Mouse (Mus musculus): ENCODE measurements around the gene Ndufa13. TPM values are rescaled to one million over a fixed set of nuclear protein-coding genes. Genes with fewer than 3 reads are reported as not detected.
"Not testable (repeated sequence)": the region's sequence is repeated elsewhere in the genome, so short reads cannot be mapped to it uniquely, and the experiment has no call there.

Ndufa13 gene
- polyA plus RNA-seq (2021) = 199 TPM

DNA sequence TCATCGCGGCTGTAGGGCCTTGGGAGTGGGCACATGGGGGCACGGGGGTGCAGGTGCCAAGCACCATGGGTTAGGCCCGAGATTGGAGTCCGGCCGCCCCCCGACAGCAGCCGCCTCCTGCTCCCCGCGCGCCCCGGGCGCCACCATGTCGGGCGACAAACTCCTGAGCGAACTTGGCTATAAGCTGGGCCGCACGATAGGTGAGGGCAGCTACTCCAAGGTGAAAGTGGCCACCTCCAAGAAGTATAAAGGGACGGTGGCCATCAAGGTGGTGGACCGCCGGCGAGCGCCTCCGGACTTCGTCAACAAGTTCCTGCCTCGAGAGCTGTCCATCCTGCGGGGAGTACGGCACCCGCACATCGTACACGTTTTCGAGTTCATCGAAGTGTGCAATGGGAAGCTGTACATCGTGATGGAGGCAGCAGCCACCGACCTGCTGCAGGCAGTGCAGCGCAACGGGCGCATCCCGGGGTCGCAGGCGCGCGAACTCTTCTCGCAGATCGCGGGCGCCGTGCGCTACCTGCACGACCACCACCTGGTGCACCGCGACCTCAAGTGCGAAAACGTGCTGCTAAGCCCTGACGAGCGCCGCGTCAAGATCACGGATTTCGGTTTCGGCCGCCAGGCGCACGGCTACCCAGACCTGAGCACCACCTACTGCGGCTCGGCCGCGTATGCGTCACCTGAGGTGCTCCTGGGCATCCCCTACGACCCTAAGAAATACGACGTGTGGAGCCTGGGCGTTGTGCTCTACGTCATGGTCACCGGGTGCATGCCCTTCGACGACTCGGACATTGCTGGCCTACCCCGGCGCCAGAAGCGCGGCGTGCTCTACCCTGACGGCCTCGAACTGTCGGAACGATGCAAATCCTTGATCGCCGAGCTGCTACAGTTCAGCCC, at the start of gene Ndufa13, which contains the start of the genes Tssk6 and Yjefn3:
TSS of gene Ndufa13 (minus strand) at position 396 of the 900 bp plus-strand sequence.
TSS of gene Tssk6 (plus strand) at position 22 of the 900 bp plus-strand sequence.
TSS of gene Yjefn3 (minus strand) at position 550 of the 900 bp plus-strand sequence.
- peak; percentile 2 for ATAC-seq
- POLR2A ChIA-PET = interaction anchor here (0.6 to 1.9 kb wide), 7 partner anchors 9 to 255 kb away, joined by 3 to 8 read pairs (median 4); partner anchors contain the start of genes Gatad2a and Lpar2
- TF ChIP-seq CTCF (IDR thresholded peaks at IDR 0.05) = no peak
- no peaks in the 10 kb centered on the region for H3K27me3 ChIP-seq
- CTCF ChIA-PET = no interaction called here
- no peak for DNase-seq (ENCODE audit: low read depth, low spot score)
- in situ Hi-C loops (cut with MboI; ENCODE audit: low pct_unique_long_range_greater_than_20kb) = loop anchor here (25.0 kb wide), 1 partner anchor 260 kb away; the partner anchor contains the start of gene Tmem161a

DNA sequence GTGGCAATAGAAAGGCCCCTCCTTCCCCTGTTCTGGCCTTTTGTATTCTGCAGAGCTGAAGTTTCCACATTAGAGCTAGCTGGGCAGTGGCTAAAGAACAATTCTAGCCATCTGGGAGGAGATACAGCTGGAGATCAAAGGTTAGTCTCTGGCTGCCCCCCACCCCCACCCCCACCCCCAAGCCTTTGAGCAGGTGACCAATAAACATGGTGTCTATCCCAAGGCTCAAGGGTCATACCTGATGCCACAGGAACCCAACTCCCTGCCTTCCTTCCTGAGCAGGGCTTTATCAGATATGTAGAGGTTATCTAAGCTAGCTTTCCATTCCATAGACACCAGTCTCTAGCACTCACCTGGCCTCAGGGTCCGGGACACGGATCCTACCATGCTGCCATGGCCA, 47.9 kb upstream of the Ndufa13 start:
- ChIA-PET CTCF (interaction anchor here (1.4 kb wide), 1 partner anchor 9 kb away, joined by 4 read pairs; no protein-coding TSS in a partner anchor), POLR2A (no interaction called here)
- in situ Hi-C loops (cut with MboI; ENCODE audit: low pct_unique_long_range_greater_than_20kb) = no loop called here
- TF ChIP-seq CTCF (IDR thresholded peaks at IDR 0.05) = no peak
- ATAC-seq = no peak
- no peak for DNase-seq (ENCODE audit: low read depth, low spot score)
- H3K27me3 ChIP-seq = no peaks in the 10 kb centered on the region

GRCm38 (mm10) chr8:69942495-69942894, 40.1 kb upstream of the Ndufa13 start:
- H3K27me3 ChIP-seq; in situ Hi-C loops (cut with MboI; ENCODE audit: low pct_unique_long_range_greater_than_20kb); ATAC-seq; DNase-seq (ENCODE audit: low read depth, low spot score): not testable (repeated sequence)
- ChIA-PET CTCF (interaction anchor here (1.1 to 1.7 kb wide), 3 partner anchors 10 to 16 kb away, joined by 3 to 6 read pairs (median 4); no protein-coding TSS in a partner anchor), POLR2A (interaction anchor here (0.8 kb wide), 1 partner anchor 364 kb away, joined by 6 read pairs; no protein-coding TSS in a partner anchor)

DNA sequence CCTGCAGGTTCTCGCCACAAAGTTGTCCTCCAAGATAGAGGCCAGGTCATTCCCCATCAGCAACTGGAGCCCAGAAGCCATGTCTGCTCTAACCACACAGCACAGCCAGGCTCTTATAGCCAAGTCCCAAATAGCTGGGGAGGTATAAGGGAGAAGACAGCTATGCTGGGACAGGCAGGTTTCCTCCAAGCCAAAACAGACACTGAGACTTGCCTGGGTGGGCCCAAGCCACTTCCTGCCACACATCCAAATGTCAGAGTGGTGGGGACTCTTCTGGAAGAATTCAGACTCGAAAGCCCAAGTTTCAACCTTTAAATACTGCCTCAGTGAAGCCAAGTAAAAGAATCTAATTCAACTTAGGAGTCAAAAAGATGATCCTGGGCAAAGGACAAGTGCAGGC, 38.0 kb upstream of the Ndufa13 start:
- ATAC-seq (no peak), DNase-seq (ENCODE audit: low read depth, low spot score) (no peak)
- CTCF ChIA-PET = interaction anchor here (1.3 to 1.7 kb wide), 3 partner anchors 13 to 30 kb away, joined by 3 to 4 read pairs (median 3); no protein-coding TSS in a partner anchor
- POLR2A ChIA-PET = no interaction called here
- no peaks in the 10 kb centered on the region for H3K27me3 ChIP-seq
- TF ChIP-seq CTCF (IDR thresholded peaks at IDR 0.05) = no peak
- in situ Hi-C loops (cut with MboI; ENCODE audit: low pct_unique_long_range_greater_than_20kb) = no loop called here

GRCm38 (mm10) chr8:69939633-69940032, 37.3 kb upstream of the Ndufa13 start:
- no peak for TF ChIP-seq CTCF (IDR thresholded peaks at IDR 0.05)
- DNase-seq (ENCODE audit: low read depth, low spot score) = peak; percentile 39
- peak; percentile 94 for ATAC-seq
- in situ Hi-C loops (cut with MboI; ENCODE audit: low pct_unique_long_range_greater_than_20kb) = no loop called here
- no peaks in the 10 kb centered on the region for H3K27me3 ChIP-seq
- ChIA-PET POLR2A (no interaction called here), CTCF (interaction anchor here (1.2 to 1.7 kb wide), 3 partner anchors 14 to 31 kb away, joined by 3 read pairs; no protein-coding TSS in a partner anchor)

- ATAC-seq (no peak), DNase-seq (ENCODE audit: low read depth, low spot score) (no peak)
- H3K27me3 ChIP-seq = no peaks in the 10 kb centered on the region
- in situ Hi-C loops (cut with MboI; ENCODE audit: low pct_unique_long_range_greater_than_20kb) = no loop called here
- ChIA-PET CTCF (interaction anchor here (0.8 to 1.7 kb wide), 6 partner anchors 14 to 32 kb away, joined by 3 to 7 read pairs (median 3); no protein-coding TSS in a partner anchor), POLR2A (no interaction called here)
- no peak for TF ChIP-seq CTCF (IDR thresholded peaks at IDR 0.05)
Measured at GRCm38 (mm10) chr8:69938245-69938982, 36.1 kb upstream of the Ndufa13 start.

DNA sequence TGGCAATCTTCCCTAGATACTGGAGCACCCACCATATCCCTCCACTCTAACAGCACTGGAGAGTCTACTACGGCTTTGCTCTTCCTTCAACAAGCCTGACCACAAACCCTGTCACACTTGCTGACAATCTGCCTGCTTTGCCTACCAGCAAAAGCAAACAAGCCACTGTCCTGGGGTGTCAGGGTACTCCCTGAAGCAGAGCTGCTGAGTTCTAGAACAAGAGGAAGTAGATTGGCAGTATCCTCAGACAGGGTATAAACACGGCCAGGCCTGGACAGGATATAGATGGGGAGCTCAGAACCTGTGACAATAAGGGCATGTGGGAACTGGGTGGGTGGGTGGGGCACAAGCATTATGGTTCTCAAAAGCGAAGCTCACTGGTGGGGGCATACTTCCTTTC, 35.1 kb upstream of the Ndufa13 start:
- DNase-seq (ENCODE audit: low read depth, low spot score) (no peak), ATAC-seq (no peak)
- ChIA-PET POLR2A (no interaction called here), CTCF (interaction anchor here (1.1 to 1.3 kb wide), 2 partner anchors 19 to 30 kb away, joined by 3 to 7 read pairs; no protein-coding TSS in a partner anchor)
- no peaks in the 10 kb centered on the region for H3K27me3 ChIP-seq
- in situ Hi-C loops (cut with MboI; ENCODE audit: low pct_unique_long_range_greater_than_20kb) = no loop called here
- no peak for TF ChIP-seq CTCF (IDR thresholded peaks at IDR 0.05)

DNA sequence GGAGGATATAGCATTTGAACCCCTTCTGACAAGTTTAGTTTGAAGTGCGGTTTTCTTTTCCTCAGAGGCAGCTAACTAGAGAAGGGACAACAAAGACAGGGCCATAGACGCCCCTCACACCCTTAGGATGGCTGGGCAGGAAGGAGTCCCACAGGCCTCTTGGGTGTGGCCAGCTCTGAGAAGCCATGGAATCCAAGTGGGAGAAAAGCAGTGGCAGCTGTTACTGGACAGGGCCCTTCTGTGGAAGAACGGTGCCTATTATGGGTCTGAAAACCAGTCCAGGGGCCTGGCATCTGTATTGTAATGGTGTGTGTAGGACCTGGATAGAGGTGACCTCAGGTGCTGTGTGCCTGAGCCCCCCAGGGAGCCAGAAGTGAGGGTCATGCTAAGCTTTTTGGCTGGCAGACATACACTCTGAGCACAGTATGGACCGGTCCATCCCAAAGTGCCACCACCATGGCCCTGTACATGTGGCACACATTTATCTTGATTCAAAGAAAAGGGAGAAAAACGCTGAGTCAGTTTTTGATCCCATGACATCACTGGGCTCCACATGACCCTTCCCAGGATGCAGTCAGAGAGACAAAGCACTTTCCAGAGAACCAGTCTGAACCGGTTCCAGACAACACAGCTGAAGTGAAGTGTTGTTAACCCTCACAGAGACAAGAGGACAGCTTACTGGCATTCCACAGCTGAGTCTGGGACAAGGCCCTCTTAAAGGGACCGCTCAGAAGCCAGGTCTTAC, 33.9 kb upstream of the Ndufa13 start:
- DNase-seq (ENCODE audit: low read depth, low spot score) = no peak
- in situ Hi-C loops (cut with MboI; ENCODE audit: low pct_unique_long_range_greater_than_20kb) = no loop called here
- ATAC-seq = peak; percentile 29

GRCm38 (mm10) chr8:69935431-69935830, 33.1 kb upstream of the Ndufa13 start:
- ChIA-PET POLR2A (interaction anchor here (1.2 to 1.3 kb wide), 2 partner anchors 16 to 61 kb away, joined by 3 to 4 read pairs; partner anchors contain the start of gene Gatad2a), CTCF (interaction anchor here (1.4 kb wide), 2 partner anchors 28 to 36 kb away, joined by 4 read pairs; no protein-coding TSS in a partner anchor)
- no peak for ATAC-seq
- no peak for DNase-seq (ENCODE audit: low read depth, low spot score)
- in situ Hi-C loops (cut with MboI; ENCODE audit: low pct_unique_long_range_greater_than_20kb) = no loop called here
- TF ChIP-seq CTCF (IDR thresholded peaks at IDR 0.05) = no peak
- no peaks in the 10 kb centered on the region for H3K27me3 ChIP-seq

More for the DNA sequence above, 33.9 kb upstream of the Ndufa13 start:
- no peak for TF ChIP-seq CTCF (IDR thresholded peaks at IDR 0.05)
- ChIA-PET POLR2A (interaction anchor here (0.7 to 1.2 kb wide), 2 partner anchors 31 to 60 kb away, joined by 3 to 5 read pairs; partner anchors contain the start of gene Gatad2a), CTCF (interaction anchor here (1.0 to 1.4 kb wide), 2 partner anchors 17 to 36 kb away, joined by 3 to 4 read pairs; no protein-coding TSS in a partner anchor)
- H3K27me3 ChIP-seq = no peaks in the 10 kb centered on the region
